Mouse (Mus musculus): ENCODE results near the gene Ivd. TPM values are rescaled to one million over a fixed set of nuclear protein-coding genes. Genes with fewer than 3 reads are reported as not detected.

The Ivd gene
- polyA plus RNA-seq, 1 experiment, result 28.7 TPM

GRCm38 (mm10) chr2:118873018-118873417, 11.3 kb downstream of the Ivd start:
- no peak overlapping the region for H3K9ac ChIP-seq (ENCODE audit: low read depth, poor library complexity, severe bottlenecking)
- H3K4me3 ChIP-seq (ENCODE audit: low read depth, low read length), result no peak overlapping the region
- no peaks in the 10 kb centered on the region for H3K4me1 ChIP-seq (ENCODE audit: control insufficient read depth, insufficient read depth, low read length)
- no peak for TF ChIP-seq POLR2A (IDR thresholded peaks at IDR 0.05; ENCODE audit: insufficient read depth, low read length)
- no peak for TF ChIP-seq EP300 (IDR thresholded peaks at IDR 0.05; ENCODE audit: insufficient read depth, low read depth, low read length)
- TF ChIP-seq CTCF (IDR thresholded peaks at IDR 0.05; ENCODE audit: low read depth, low read length), result no peak
- no peak overlapping the region for H3K27ac ChIP-seq (ENCODE audit: insufficient read depth, low read length)
- no peaks in the 10 kb centered on the region for H3K27me3 ChIP-seq (ENCODE audit: control insufficient read depth, insufficient read depth, low read length, poor library complexity, severe bottlenecking)
- H3K36me3 ChIP-seq (ENCODE audit: control insufficient read depth, insufficient read depth, low read length, poor library complexity, severe bottlenecking), result no peaks in the 10 kb centered on the region
- no peaks in the 10 kb centered on the region for H3K9me3 ChIP-seq (replicated peaks; ENCODE audit: control insufficient read depth, insufficient read depth, low read length, poor library complexity, severe bottlenecking)

GRCm38 (mm10) chr2:118873890-118874430, 12.2 kb downstream of the Ivd start:
- no peaks in the 10 kb centered on the region for H3K36me3 ChIP-seq (ENCODE audit: control insufficient read depth, insufficient read depth, low read length, poor library complexity, severe bottlenecking)

GRCm38 (mm10) chr2:118875316-118875715, 13.6 kb downstream of the Ivd start:
- Histone ChIP-seq H3K4me1 (ENCODE audit: control insufficient read depth, insufficient read depth, low read length) (no peaks in the 10 kb centered on the region), H3K36me3 (ENCODE audit: control insufficient read depth, insufficient read depth, low read length, poor library complexity, severe bottlenecking) (no peaks in the 10 kb centered on the region), H3K27me3 (ENCODE audit: control insufficient read depth, insufficient read depth, low read length, poor library complexity, severe bottlenecking) (no peaks in the 10 kb centered on the region), H3K4me3 (ENCODE audit: low read depth, low read length) (no peak overlapping the region), H3K27ac (ENCODE audit: insufficient read depth, low read length) (no peak overlapping the region), H3K9ac (ENCODE audit: low read depth, poor library complexity, severe bottlenecking) (no peak overlapping the region), H3K9me3 (replicated peaks; ENCODE audit: control insufficient read depth, insufficient read depth, low read length, poor library complexity, severe bottlenecking) (no peaks in the 10 kb centered on the region)
- no peak for TF ChIP-seq CTCF (IDR thresholded peaks at IDR 0.05; ENCODE audit: low read depth, low read length)
- no peak for TF ChIP-seq EP300 (IDR thresholded peaks at IDR 0.05; ENCODE audit: insufficient read depth, low read depth, low read length)
- TF ChIP-seq POLR2A (IDR thresholded peaks at IDR 0.05; ENCODE audit: insufficient read depth, low read length), result no peak

More at GRCm38 (mm10) chr2:118873890-118874430, 12.2 kb downstream of the Ivd start:
- Histone ChIP-seq H3K27ac (ENCODE audit: insufficient read depth, low read length) (no peak overlapping the region), H3K4me3 (ENCODE audit: low read depth, low read length) (no peak overlapping the region), H3K27me3 (ENCODE audit: control insufficient read depth, insufficient read depth, low read length, poor library complexity, severe bottlenecking) (no peaks in the 10 kb centered on the region), H3K9ac (ENCODE audit: low read depth, poor library complexity, severe bottlenecking) (no peak overlapping the region), H3K4me1 (ENCODE audit: control insufficient read depth, insufficient read depth, low read length) (no peaks in the 10 kb centered on the region), H3K9me3 (replicated peaks; ENCODE audit: control insufficient read depth, insufficient read depth, low read length, poor library complexity, severe bottlenecking) (no peaks in the 10 kb centered on the region)
- TF ChIP-seq CTCF (IDR thresholded peaks at IDR 0.05; ENCODE audit: low read depth, low read length) (no peak), POLR2A (IDR thresholded peaks at IDR 0.05; ENCODE audit: insufficient read depth, low read length) (no peak), EP300 (IDR thresholded peaks at IDR 0.05; ENCODE audit: insufficient read depth, low read depth, low read length) (no peak)

GRCm38 (mm10) chr2:118876453-118876852, 14.7 kb downstream of the Ivd start:
- no peaks in the 10 kb centered on the region for H3K27me3 ChIP-seq (ENCODE audit: control insufficient read depth, insufficient read depth, low read length, poor library complexity, severe bottlenecking)
- no peaks in the 10 kb centered on the region for H3K9me3 ChIP-seq (replicated peaks; ENCODE audit: control insufficient read depth, insufficient read depth, low read length, poor library complexity, severe bottlenecking)
- no peak overlapping the region for H3K9ac ChIP-seq (ENCODE audit: low read depth, poor library complexity, severe bottlenecking)
- no peak for TF ChIP-seq POLR2A (IDR thresholded peaks at IDR 0.05; ENCODE audit: insufficient read depth, low read length)
- no peak for TF ChIP-seq CTCF (IDR thresholded peaks at IDR 0.05; ENCODE audit: low read depth, low read length)
- TF ChIP-seq EP300 (IDR thresholded peaks at IDR 0.05; ENCODE audit: insufficient read depth, low read depth, low read length), result no peak
- H3K4me1 ChIP-seq (ENCODE audit: control insufficient read depth, insufficient read depth, low read length), result no peaks in the 10 kb centered on the region
- H3K4me3 ChIP-seq (ENCODE audit: low read depth, low read length), result no peak overlapping the region
- no peaks in the 10 kb centered on the region for H3K36me3 ChIP-seq (ENCODE audit: control insufficient read depth, insufficient read depth, low read length, poor library complexity, severe bottlenecking)
- no peak overlapping the region for H3K27ac ChIP-seq (ENCODE audit: insufficient read depth, low read length)

- no peaks in the 10 kb centered on the region for H3K4me1 ChIP-seq (ENCODE audit: control insufficient read depth, insufficient read depth, low read length)
- H3K27ac ChIP-seq (ENCODE audit: insufficient read depth, low read length), result no peak overlapping the region
- TF ChIP-seq CTCF (IDR thresholded peaks at IDR 0.05; ENCODE audit: low read depth, low read length), result no peak
- no peak for TF ChIP-seq EP300 (IDR thresholded peaks at IDR 0.05; ENCODE audit: insufficient read depth, low read depth, low read length)
- TF ChIP-seq POLR2A (IDR thresholded peaks at IDR 0.05; ENCODE audit: insufficient read depth, low read length), result no peak
- H3K27me3 ChIP-seq (ENCODE audit: control insufficient read depth, insufficient read depth, low read length, poor library complexity, severe bottlenecking), result no peaks in the 10 kb centered on the region
- no peak overlapping the region for H3K9ac ChIP-seq (ENCODE audit: low read depth, poor library complexity, severe bottlenecking)
- no peak overlapping the region for H3K4me3 ChIP-seq (ENCODE audit: low read depth, low read length)
- H3K9me3 ChIP-seq (replicated peaks; ENCODE audit: control insufficient read depth, insufficient read depth, low read length, poor library complexity, severe bottlenecking), result no peaks in the 10 kb centered on the region
- no peaks in the 10 kb centered on the region for H3K36me3 ChIP-seq (ENCODE audit: control insufficient read depth, insufficient read depth, low read length, poor library complexity, severe bottlenecking)
Measured at GRCm38 (mm10) chr2:118881019-118881418, 19.3 kb downstream of the Ivd start.

- no peaks in the 10 kb centered on the region for H3K36me3 ChIP-seq (ENCODE audit: control insufficient read depth, insufficient read depth, low read length, poor library complexity, severe bottlenecking)
- no peaks in the 10 kb centered on the region for H3K4me1 ChIP-seq (ENCODE audit: control insufficient read depth, insufficient read depth, low read length)
- TF ChIP-seq POLR2A (IDR thresholded peaks at IDR 0.05; ENCODE audit: insufficient read depth, low read length) (no peak), CTCF (IDR thresholded peaks at IDR 0.05; ENCODE audit: low read depth, low read length) (no peak), EP300 (IDR thresholded peaks at IDR 0.05; ENCODE audit: insufficient read depth, low read depth, low read length) (no peak)
- no peak overlapping the region for H3K9ac ChIP-seq (ENCODE audit: low read depth, poor library complexity, severe bottlenecking)
- no peaks in the 10 kb centered on the region for H3K9me3 ChIP-seq (replicated peaks; ENCODE audit: control insufficient read depth, insufficient read depth, low read length, poor library complexity, severe bottlenecking)
- H3K4me3 ChIP-seq (ENCODE audit: low read depth, low read length), result no peak overlapping the region
- no peak overlapping the region for H3K27ac ChIP-seq (ENCODE audit: insufficient read depth, low read length)
- no peaks in the 10 kb centered on the region for H3K27me3 ChIP-seq (ENCODE audit: control insufficient read depth, insufficient read depth, low read length, poor library complexity, severe bottlenecking)
Measured at GRCm38 (mm10) chr2:118881956-118882355, 20.2 kb downstream of the Ivd start.
